Mouse (Mus musculus) myocyte (in vitro differentiated cells): ENCODE results near the gene Bola3. TPM values are rescaled to one million over a fixed set of nuclear protein-coding genes. Genes with fewer than 3 reads are reported as not detected.
A peak's percentile ranks its signal among the peaks of the same experiment; 100 is the strongest.
"Not testable (repeated sequence)": the region's sequence is repeated elsewhere in the genome, so short reads cannot be mapped to it uniquely, and the experiment has no call there.

Experiments
- H3K27me3 ChIP-seq: one replicate; pipeline ENCODE4 v1.6.1; 2011; ENCODE audit not compliant: control insufficient read depth, insufficient read depth, insufficient read length
- H3K36me3 ChIP-seq: one replicate; pipeline ENCODE4 v1.6.1; 2011; ENCODE audit not compliant: control insufficient read depth, insufficient read depth
- H3K4me2 ChIP-seq: one replicate; pipeline ENCODE4 v1.6.1; 2011; ENCODE audit warnings: low read depth, control low read depth
- H3K4me3 ChIP-seq: one replicate; pipeline ENCODE4 v1.5.1; 2011; ENCODE audit warnings: mild to moderate bottlenecking, control low read depth, moderate library complexity
- H3K79me2 ChIP-seq: one replicate; pipeline ENCODE4 v1.6.1; 2011; ENCODE audit not compliant: control insufficient read depth, insufficient read depth
- H3ac ChIP-seq: one replicate; pipeline ENCODE4 v1.6.1; 2011; ENCODE audit not compliant: control insufficient read depth, insufficient read length
- CEBPB ChIP-seq: IDR thresholded peaks from 2 replicates; pipeline ENCODE4 v1.6.1; 2011; ENCODE audit warnings: mild to moderate bottlenecking, moderate library complexity; ENCODE audit not compliant: poor library complexity, insufficient read depth, severe bottlenecking
- E2F4 ChIP-seq: IDR thresholded peaks from one replicate; pipeline ENCODE4 v1.6.1; 2011; ENCODE audit warnings: mild to moderate bottlenecking, control low read depth, moderate library complexity; ENCODE audit not compliant: insufficient read depth
- MAX ChIP-seq: IDR thresholded peaks from one replicate; pipeline ENCODE4 v1.6.1; 2011; ENCODE audit warnings: low read depth, mild to moderate bottlenecking, control low read depth
- MYOD1 ChIP-seq, 3 experiments: IDR thresholded peaks; one replicate each; pipeline ENCODE4 v1.6.1; 2011; ENCODE audit warnings: control low read depth in 2 of 3, low read depth in 2 of 3, mild to moderate bottlenecking in 2 of 3, moderate library complexity in 1 of 3; ENCODE audit not compliant: insufficient read length in 2 of 3, control insufficient read depth in 1 of 3
- MYOG ChIP-seq, 3 experiments: IDR thresholded peaks; one replicate each; pipeline ENCODE4 v1.6.1; 2011; ENCODE audit warnings: control low read depth in 2 of 3, low read depth in 2 of 3, mild to moderate bottlenecking in 2 of 3; ENCODE audit not compliant: insufficient read length in 2 of 3, control insufficient read depth in 1 of 3, insufficient read depth in 1 of 3
- POLR2A ChIP-seq: IDR thresholded peaks from one replicate; pipeline ENCODE4 v1.6.1; 2011; ENCODE audit warnings: low read depth, mild to moderate bottlenecking, control low read depth, moderate library complexity; ENCODE audit not compliant: insufficient read length
- POLR2AphosphoS2 ChIP-seq: IDR thresholded peaks from one replicate; pipeline ENCODE4 v1.6.1; 2011; ENCODE audit warnings: low read depth, control low read depth; ENCODE audit not compliant: insufficient read length
- REST ChIP-seq: IDR thresholded peaks from one replicate; pipeline ENCODE4 v1.6.1; 2011; ENCODE audit warnings: mild to moderate bottlenecking, control low read depth, moderate library complexity; ENCODE audit not compliant: insufficient read depth, insufficient read length
- SRF ChIP-seq: IDR thresholded peaks from one replicate; pipeline ENCODE4 v1.6.1; 2011; ENCODE audit warnings: low read depth; ENCODE audit not compliant: control insufficient read depth, insufficient read length
- TCF3 ChIP-seq: IDR thresholded peaks from one replicate; pipeline ENCODE4 v1.6.1; 2011; ENCODE audit warnings: low read depth, control low read depth; ENCODE audit not compliant: insufficient read length
- USF1 ChIP-seq: IDR thresholded peaks from one replicate; pipeline ENCODE4 v1.6.1; 2011; ENCODE audit warnings: low read depth, mild to moderate bottlenecking, control low read depth, moderate library complexity
- polyA plus RNA-seq: library from polyadenylated mRNA; unstranded; fragments of >200 nt; fragmentation: generic; extraction: Trizol; gene quantifications from one replicate; pipeline ENCODE4 v1.2.1, GENCODE M21; 2012; ENCODE audit warnings: missing spikeins

Bola3 gene
- polyA plus RNA-seq, 1 experiment: 104 TPM

DNA sequence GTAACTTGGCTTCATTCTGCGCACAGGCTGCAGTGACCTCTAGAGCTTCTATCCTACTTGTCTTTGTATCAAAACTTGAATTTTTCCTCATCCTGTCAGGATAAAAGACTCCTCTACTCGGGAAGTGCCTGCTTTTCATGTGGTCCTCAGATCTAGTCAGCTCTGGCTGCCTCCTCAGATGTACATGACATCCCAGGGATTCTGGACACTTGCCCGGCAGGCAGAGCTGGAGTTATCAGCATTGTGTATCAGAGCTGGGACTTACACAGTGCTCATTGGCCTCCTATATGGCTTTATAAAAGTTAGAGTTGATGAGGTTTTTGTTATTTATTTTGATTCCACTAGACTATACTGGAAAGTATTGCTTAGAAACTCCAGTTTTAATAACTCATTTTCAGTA lies 7.6 kb upstream of the Bola3 start:
- no peak overlapping the region for H3ac ChIP-seq
- peaks cover 63% of the 10 kb centered on the region for H3K36me3 ChIP-seq
- TF ChIP-seq TCF3 (no peak), MAX (no peak), SRF (no peak), MYOD1 (IDR thresholded peaks at IDR 0.05; ENCODE audit: control insufficient read depth in 1 of 3, insufficient read length in 2 of 3, low read depth in 2 of 3) (no peak), POLR2A (no peak), CEBPB (no peak)
- no peaks in the 10 kb centered on the region for H3K27me3 ChIP-seq
- peaks cover 5% of the 10 kb centered on the region for H3K79me2 ChIP-seq
- H3K4me2 ChIP-seq: no peak overlapping the region
- no peak overlapping the region for H3K4me3 ChIP-seq

DNA sequence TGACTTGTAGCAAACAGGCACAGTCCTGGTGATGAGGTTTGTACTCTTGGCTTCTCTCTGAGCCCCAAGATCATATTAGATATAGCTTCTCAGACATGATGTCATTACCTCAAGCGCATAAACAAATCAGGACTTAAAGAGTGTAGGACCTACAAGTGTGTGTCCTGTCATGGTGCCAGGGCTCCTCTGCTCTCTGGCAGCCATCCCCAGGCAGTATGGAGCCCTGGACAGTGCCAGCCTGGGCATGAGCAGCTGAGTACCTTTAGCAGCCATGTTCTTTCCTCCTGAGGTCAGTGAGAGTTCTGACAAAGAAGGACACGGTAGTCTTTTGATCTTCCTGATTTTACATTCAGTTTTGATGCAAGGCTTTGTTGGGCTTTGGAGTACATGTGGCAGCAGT lies 6.0 kb upstream of the Bola3 start:
- no peak overlapping the region for H3K4me3 ChIP-seq
- H3K4me2 ChIP-seq: no peak overlapping the region
- peaks cover 5% of the 10 kb centered on the region for H3K79me2 ChIP-seq
- peaks cover 53% of the 10 kb centered on the region for H3K36me3 ChIP-seq
- no peak for TF ChIP-seq TCF3
- TF ChIP-seq POLR2A: no peak
- no peak for TF ChIP-seq REST
- H3K27me3 ChIP-seq: no peaks in the 10 kb centered on the region
- H3ac ChIP-seq: no peak overlapping the region

DNA sequence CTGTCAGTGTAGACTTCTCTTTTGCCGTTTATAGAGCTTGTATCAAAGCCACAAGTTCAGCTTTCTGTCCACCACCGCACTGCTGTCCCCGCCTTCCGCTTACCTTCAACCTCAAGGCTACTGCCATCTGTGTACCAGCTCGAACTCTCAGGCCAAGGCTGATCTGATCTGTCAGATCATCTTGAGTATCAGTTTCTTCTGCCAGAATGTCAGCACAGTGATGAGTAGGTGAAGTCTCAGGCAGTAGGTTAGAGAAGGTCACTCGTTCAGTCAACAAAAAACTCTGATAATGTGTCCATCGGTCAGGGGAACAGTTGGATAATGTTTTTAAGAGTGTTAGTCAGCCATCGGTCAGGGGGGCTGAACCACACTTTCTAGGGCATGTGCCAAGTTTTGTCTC lies 3.7 kb upstream of the Bola3 start:
- H3K4me3 ChIP-seq, H3K27me3 ChIP-seq, H3K4me2 ChIP-seq, H3K79me2 ChIP-seq, H3ac ChIP-seq: not testable (repeated sequence)
- H3K36me3 ChIP-seq: peaks cover 33% of the 10 kb centered on the region

DNA sequence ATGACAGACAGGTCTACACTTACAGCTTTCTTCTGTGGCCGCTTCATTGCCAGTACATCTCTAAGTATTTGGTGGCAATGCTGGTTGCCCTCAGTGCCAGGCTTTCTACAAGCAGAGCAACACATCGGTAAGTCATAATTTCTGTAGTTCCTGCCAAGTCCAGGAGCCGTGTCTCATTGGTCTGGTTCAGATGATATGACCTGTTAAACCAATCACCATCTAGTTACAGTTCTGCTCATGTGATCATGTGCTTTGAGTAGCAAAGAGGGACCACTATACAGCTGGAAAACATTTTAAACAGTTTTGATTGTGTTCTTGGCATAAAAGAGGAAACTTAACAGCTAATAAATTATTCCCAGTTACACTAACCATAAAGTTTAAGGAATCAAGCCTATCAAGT lies 1.0 kb upstream of the Bola3 start:
- no peak overlapping the region for H3ac ChIP-seq
- no peak overlapping the region for H3K4me3 ChIP-seq
- TF ChIP-seq POLR2A (no peak), USF1 (peak; percentile 21)
- peaks cover 6% of the 10 kb centered on the region for H3K36me3 ChIP-seq
- H3K4me2 ChIP-seq: no peak overlapping the region
- H3K27me3 ChIP-seq: no peaks in the 10 kb centered on the region
- peaks cover 10% of the 10 kb centered on the region for H3K79me2 ChIP-seq

DNA sequence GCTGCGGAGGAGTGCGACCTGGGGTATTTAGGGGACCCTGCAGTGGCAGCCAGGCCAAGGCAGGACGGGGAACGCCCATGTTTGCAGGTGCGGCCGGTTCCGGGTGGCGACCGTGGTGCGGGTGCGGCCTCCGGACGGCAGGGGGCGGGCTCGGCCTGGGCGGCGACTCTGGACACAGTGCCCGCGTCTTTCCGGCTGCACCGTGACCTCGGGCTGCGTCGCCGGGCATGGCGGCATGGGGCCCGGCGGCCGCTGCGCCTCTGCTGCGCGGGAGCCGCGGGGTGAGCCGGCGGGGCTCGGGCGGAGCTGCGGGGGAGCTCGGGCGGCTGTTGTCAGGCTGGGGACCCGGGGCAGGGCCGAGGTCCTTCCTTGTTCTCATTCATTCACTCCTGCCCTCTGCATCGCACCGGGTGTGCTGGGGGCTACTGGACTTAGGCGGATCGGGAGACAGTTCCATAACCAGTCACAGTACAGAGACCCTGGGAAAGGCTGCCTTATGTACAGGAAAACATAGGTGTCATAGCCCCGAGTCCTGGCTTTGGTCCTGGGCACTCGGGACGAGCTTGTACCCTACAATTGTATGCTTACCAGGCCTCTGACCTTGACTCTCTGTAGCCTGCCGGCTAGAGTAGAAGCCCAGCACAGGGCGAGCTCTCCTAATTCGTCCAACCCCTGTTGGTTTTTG lies 469 bp downstream of the Bola3 start:
- no peaks in the 10 kb centered on the region for H3K36me3 ChIP-seq
- TF ChIP-seq MAX: no peak
- peak; percentile 10 for TF ChIP-seq TCF3
- no peak for TF ChIP-seq USF1
- peak; percentile 15 for TF ChIP-seq E2F4
- no peak for TF ChIP-seq CEBPB
- peak in 2 of 3 experiments; percentile 37 to 58 for TF ChIP-seq MYOG (IDR thresholded peaks at IDR 0.05; ENCODE audit: control insufficient read depth in 1 of 3, insufficient read depth in 1 of 3, insufficient read length in 2 of 3, low read depth in 2 of 3)
- peak; percentile 21 for TF ChIP-seq REST
- TF ChIP-seq SRF: peak; percentile 59
- TF ChIP-seq MYOD1 (IDR thresholded peaks at IDR 0.05; ENCODE audit: control insufficient read depth in 1 of 3, insufficient read length in 2 of 3, low read depth in 2 of 3): peak in 1 of 3 experiments; percentile 57
- peak; percentile 96 for TF ChIP-seq POLR2AphosphoS2
- peak; percentile 98 for TF ChIP-seq POLR2A
- peak overlapping the region; percentile 38 for H3K4me3 ChIP-seq
- no peaks in the 10 kb centered on the region for H3K27me3 ChIP-seq
- H3K79me2 ChIP-seq: peaks cover 10% of the 10 kb centered on the region
- peak overlapping the region; percentile 77 for H3K4me2 ChIP-seq
- peak overlapping the region; percentile 68 for H3ac ChIP-seq

DNA sequence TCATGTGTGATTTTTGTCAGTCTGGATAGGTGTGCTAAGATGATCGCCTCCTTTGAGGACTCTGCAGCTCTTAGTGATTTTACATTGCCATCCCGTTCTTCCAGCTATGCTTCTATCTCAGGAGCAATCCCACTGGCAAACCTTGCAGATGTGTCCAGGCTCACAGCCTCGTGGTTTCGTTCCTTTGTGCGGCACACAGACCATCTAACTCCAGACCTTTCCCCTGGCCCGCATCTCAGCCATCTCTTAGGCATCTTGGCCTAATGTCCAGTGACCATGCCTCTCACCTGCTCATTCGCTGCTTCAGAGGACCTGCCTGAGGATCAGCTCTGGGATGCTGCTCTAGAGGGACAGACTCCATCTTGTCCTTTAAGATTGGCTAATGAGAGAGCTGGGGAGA lies 1.2 kb downstream of the Bola3 start:
- TF ChIP-seq MYOD1 (IDR thresholded peaks at IDR 0.05; ENCODE audit: control insufficient read depth in 1 of 3, insufficient read length in 2 of 3, low read depth in 2 of 3) (no peak), REST (no peak), POLR2A (no peak), MAX (no peak), CEBPB (no peak), SRF (no peak), MYOG (IDR thresholded peaks at IDR 0.05; ENCODE audit: control insufficient read depth in 1 of 3, insufficient read depth in 1 of 3, insufficient read length in 2 of 3, low read depth in 2 of 3) (no peak), TCF3 (no peak), USF1 (no peak)
- peak overlapping the region; percentile 77 for H3K4me2 ChIP-seq

More for the DNA sequence above, 1.2 kb downstream of the Bola3 start:
- Histone ChIP-seq H3ac (peak overlapping the region; percentile 68), H3K4me3 (peak overlapping the region; percentile 38), H3K79me2 (peaks cover 10% of the 10 kb centered on the region), H3K27me3 (no peaks in the 10 kb centered on the region), H3K36me3 (no peaks in the 10 kb centered on the region)
